Mouse (Mus musculus) forebrain, postnatal 0 days (tissue): ENCODE data around the gene Daam1. TPM values are rescaled to one million over a fixed set of nuclear protein-coding genes. Genes with fewer than 3 reads are reported as not detected.

Source experiments
- ATAC-seq: fragments of 200-750 bp; cut with Nextera tagmentation; 2 replicates; pipeline ENCODE4 v1.8.0; 2017; ENCODE audit warnings: mild to moderate bottlenecking, moderate library complexity
- DNase-seq: peaks from one replicate; pipeline ENCODE4 v3.0.0-alpha.2; 2015
- H3K27ac ChIP-seq: fragments of 300-500 bp; sonication (generic); 2 replicates; pipeline ENCODE4 v1.5.1; 2014; ENCODE audit warnings: low read depth, mild to moderate bottlenecking, antibody characterized with exemption, low read length, moderate library complexity, mixed read lengths
- H3K27me3 ChIP-seq: fragments of 300-500 bp; sonication (generic); 2 replicates; pipeline ENCODE4 v1.6.1; 2014; ENCODE audit warnings: mild to moderate bottlenecking, low read length, mixed read lengths; ENCODE audit not compliant: insufficient read depth
- H3K36me3 ChIP-seq: fragments of 300-500 bp; sonication (generic); 2 replicates; pipeline ENCODE4 v1.6.1; 2014; ENCODE audit warnings: mild to moderate bottlenecking, moderate library complexity; ENCODE audit not compliant: insufficient read depth
- H3K4me1 ChIP-seq: fragments of 300-500 bp; sonication (generic); 2 replicates; pipeline ENCODE4 v1.6.1; 2014; ENCODE audit warnings: antibody characterized with exemption; ENCODE audit not compliant: insufficient read depth
- H3K4me2 ChIP-seq: fragments of 300-500 bp; sonication (generic); 2 replicates; pipeline ENCODE4 v1.6.1; 2014; ENCODE audit warnings: low read depth, mild to moderate bottlenecking, moderate library complexity
- H3K4me3 ChIP-seq: fragments of 300-500 bp; sonication (generic); 2 replicates; pipeline ENCODE4 v1.5.1; 2014; ENCODE audit warnings: low read depth, low read length, mixed read lengths
- H3K9ac ChIP-seq: fragments of 300-500 bp; sonication (generic); 2 replicates; pipeline ENCODE4 v1.6.1; 2014; ENCODE audit warnings: mild to moderate bottlenecking
- H3K9me3 ChIP-seq: fragments of 300-500 bp; sonication (generic); 2 replicates; pipeline ENCODE4 v1.6.1; 2016; ENCODE audit warnings: low read length
- CTCF ChIP-seq: sonication (generic); IDR thresholded peaks from 2 replicates; pipeline ENCODE4 v1.5.1; 2016; ENCODE audit warnings: antibody characterized with exemption, control low read depth, low read depth
- WGBS: fragments of 180-500 bp; shearing (Covaris S2); extraction: QIAGEN DNeasy Blood & Tissue Kit; methylation state at CpG from one replicate; pipeline ENCODE4 v1.1.7; 2014; 5-methylcytosine and 5-hydroxymethylcytosine counted together
- polyA plus RNA-seq: library from polyadenylated mRNA; unstranded; fragments of >200 nt; fragmentation: Nextera tagmentation; extraction: Ambion mirVana; gene quantifications from 2 replicates; pipeline ENCODE4 v1.2.1, GENCODE M21; 2015
- total RNA-seq: library from RNA; depleted of rRNA; stranded (reverse); fragments of >200 nt; gene quantifications from 2 replicates; pipeline ENCODE4 v1.2.3, GENCODE M21; 2014; rRNA removed

Daam1 gene
- total and polyA plus RNA-seq, 2 experiments from 2014 or later: 25.2 to 93.6 TPM

DNA sequence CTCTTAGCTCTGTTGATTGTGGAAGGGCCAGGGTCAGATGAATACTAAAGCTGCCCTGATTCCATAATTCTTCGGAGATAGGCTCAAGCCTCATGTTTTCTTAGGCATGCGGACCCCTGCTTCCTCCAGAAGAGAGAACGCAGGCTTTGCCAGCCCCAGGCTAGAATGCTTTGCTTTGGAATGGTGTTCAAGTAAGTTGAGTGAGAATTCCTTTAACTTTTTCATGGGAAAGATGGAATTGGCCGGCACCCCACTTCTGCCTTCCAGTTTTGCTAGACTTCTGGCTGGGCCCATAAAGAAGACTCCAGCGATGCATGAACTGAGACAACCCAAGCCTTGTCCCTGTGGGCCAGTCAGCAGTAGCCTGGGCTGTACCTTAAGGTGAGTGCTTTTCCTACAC lies 200.3 kb downstream of the Daam1 start:
- 83% methylated on average over 5 of the region's 5 CpGs for WGBS
- ATAC-seq: no peak
- no peaks in the 10 kb centered on the region for H3K9me3 ChIP-seq
- H3K9ac ChIP-seq: no peak overlapping the region
- no peak overlapping the region for H3K4me2 ChIP-seq
- no peak overlapping the region for H3K4me3 ChIP-seq
- no peaks in the 10 kb centered on the region for H3K36me3 ChIP-seq
- DNase-seq: no peak
- no peaks in the 10 kb centered on the region for H3K4me1 ChIP-seq
- no peak for TF ChIP-seq CTCF
- H3K27ac ChIP-seq: no peak overlapping the region
- H3K27me3 ChIP-seq: no peaks in the 10 kb centered on the region

DNA sequence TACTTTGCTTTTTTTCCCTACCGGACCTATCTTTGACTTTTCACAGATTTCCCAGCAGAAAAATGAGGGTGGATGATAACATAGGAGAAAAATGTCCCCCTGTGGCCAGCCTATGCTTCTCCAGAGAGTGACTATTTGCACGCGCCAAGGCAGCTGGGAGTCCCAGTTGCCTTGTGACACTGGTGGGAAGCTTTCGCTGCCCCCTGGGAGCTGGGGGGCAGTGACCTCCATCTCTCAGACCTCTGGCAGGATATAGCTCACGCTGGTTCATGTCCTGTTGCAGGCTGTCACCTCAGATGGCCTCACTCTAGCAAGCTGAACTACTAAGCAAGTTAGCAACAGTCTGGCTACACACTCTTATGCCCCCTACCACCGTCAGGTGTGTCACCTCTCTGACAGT lies 200.9 kb downstream of the Daam1 start:
- 94% methylated on average over 6 of the region's 6 CpGs for WGBS
- H3K27ac ChIP-seq: no peak overlapping the region

DNA sequence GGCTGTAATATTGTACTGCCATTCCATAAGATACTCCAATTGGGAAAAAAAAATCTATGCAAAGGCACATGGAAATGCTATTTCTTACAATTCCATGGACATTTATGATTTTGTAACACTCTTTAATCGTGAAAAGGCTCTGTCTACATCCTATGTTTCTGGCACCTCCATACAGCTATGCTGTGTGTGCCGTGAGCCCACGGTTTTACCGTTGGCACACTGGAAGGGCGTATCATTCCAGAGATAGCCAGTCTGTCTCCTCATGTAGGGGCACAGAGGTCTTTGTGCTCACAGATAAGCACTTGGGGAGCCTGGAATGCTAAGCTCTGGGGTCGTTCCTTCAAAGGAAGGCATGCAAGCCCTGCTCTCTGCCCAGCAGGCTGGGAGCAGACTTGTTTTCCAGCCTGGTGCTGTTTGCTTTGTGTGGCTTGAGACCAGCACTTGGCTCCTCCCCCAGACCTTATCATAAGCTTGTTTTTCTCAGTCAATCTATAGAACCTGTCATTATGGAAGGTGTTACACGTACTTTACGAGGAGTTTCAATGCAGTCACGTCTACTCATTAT lies 205.3 kb downstream of the Daam1 start:
- Histone ChIP-seq H3K27ac (no peak overlapping the region), H3K9me3 (no peaks in the 10 kb centered on the region), H3K4me3 (no peak overlapping the region), H3K4me1 (no peaks in the 10 kb centered on the region), H3K27me3 (no peaks in the 10 kb centered on the region), H3K36me3 (no peaks in the 10 kb centered on the region), H3K4me2 (no peak overlapping the region), H3K9ac (no peak overlapping the region)
- DNase-seq (no peak), ATAC-seq (no peak)
- WGBS: 64% methylated on average over 9 of the region's 9 CpGs
- TF ChIP-seq CTCF: no peak

More for the DNA sequence above, 200.9 kb downstream of the Daam1 start:
- no peaks in the 10 kb centered on the region for H3K27me3 ChIP-seq
- H3K9me3 ChIP-seq: no peaks in the 10 kb centered on the region
- no peak overlapping the region for H3K4me2 ChIP-seq
- no peak overlapping the region for H3K9ac ChIP-seq
- H3K36me3 ChIP-seq: no peaks in the 10 kb centered on the region
- H3K4me3 ChIP-seq: no peak overlapping the region
- no peak for TF ChIP-seq CTCF
- no peak for DNase-seq
- H3K4me1 ChIP-seq: no peaks in the 10 kb centered on the region
- ATAC-seq: no peak

DNA sequence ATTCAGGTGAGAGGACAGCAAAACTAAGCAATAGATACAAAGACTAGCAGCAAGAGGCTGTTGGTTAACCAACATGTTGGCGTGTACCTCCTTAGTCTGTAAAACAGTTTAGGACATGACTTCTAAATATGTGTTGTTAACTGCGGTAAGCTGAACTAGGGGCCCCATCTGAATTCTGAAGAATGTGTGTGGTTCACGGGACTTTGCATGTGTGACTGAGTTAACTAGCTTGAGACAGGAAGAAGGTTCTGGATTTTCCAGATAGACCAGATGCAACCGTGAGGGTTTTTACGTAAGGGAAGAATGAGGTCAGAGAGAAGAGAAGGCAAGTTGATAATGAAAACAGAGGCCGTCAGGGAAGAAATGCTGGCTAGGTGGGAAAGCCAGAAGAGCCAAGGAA lies 206.2 kb downstream of the Daam1 start:
- H3K27ac ChIP-seq: no peak overlapping the region
- ATAC-seq (no peak), DNase-seq (no peak)
- no peaks in the 10 kb centered on the region for H3K27me3 ChIP-seq
- no peak overlapping the region for H3K4me3 ChIP-seq
- no peak for TF ChIP-seq CTCF
- H3K4me1 ChIP-seq: no peaks in the 10 kb centered on the region
- WGBS: 91% methylated on average over 6 of the region's 6 CpGs
- H3K9me3 ChIP-seq: no peaks in the 10 kb centered on the region
- H3K36me3 ChIP-seq: no peaks in the 10 kb centered on the region
- no peak overlapping the region for H3K9ac ChIP-seq
- H3K4me2 ChIP-seq: no peak overlapping the region

DNA sequence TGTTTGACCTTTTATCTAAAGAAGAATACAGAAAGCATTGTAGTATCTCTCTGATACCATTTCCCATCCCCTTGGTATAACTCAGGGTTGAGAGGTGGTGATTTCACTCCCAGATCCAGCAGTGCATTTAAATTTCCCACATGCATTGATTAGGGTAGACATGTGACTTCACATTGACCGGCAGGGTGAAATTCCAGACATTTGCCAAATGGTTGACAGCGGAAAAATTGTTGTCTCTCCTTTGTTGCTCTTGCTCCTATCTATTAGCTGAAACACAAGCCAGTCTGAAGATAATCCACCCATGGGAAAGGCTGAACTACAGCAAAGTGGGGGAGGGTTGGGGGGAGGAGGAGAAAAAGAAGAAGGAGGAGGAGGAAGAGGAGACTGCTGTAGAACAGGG lies 208.0 kb downstream of the Daam1 start:
- WGBS: 75% methylated on average over 2 of the region's 2 CpGs
- no peaks in the 10 kb centered on the region for H3K27me3 ChIP-seq
- no peak for DNase-seq
- no peaks in the 10 kb centered on the region for H3K36me3 ChIP-seq
- H3K27ac ChIP-seq: no peak overlapping the region
- no peak overlapping the region for H3K4me2 ChIP-seq
- no peaks in the 10 kb centered on the region for H3K9me3 ChIP-seq
- no peak for TF ChIP-seq CTCF
- no peak overlapping the region for H3K9ac ChIP-seq
- H3K4me1 ChIP-seq: no peaks in the 10 kb centered on the region
- no peak for ATAC-seq
- H3K4me3 ChIP-seq: no peak overlapping the region

DNA sequence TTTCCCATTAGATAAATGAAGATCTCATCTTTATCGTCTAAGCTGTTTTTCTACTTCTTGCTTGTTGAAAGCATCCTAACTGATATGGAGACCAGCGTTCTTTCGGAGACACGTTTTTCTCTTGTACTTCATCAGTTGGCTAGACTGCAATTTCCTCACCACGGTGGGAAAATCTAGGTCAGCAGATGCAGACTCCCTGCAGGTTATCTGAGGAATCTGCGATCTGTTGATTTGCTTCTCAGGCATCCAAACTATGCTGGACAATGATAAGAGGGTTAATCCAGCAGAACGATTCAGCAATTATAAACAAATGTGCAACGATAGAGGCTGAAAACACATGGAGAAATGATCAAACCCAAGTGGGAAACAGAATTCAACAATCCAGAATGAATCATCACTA lies 208.6 kb downstream of the Daam1 start:
- Histone ChIP-seq H3K36me3 (no peaks in the 10 kb centered on the region), H3K4me1 (no peaks in the 10 kb centered on the region), H3K27me3 (no peaks in the 10 kb centered on the region), H3K9ac (no peak overlapping the region), H3K4me3 (no peak overlapping the region), H3K27ac (no peak overlapping the region), H3K9me3 (no peaks in the 10 kb centered on the region), H3K4me2 (no peak overlapping the region)
- 82% methylated on average over 8 of the region's 8 CpGs for WGBS
- no peak for DNase-seq
- ATAC-seq: no peak
- TF ChIP-seq CTCF: no peak

DNA sequence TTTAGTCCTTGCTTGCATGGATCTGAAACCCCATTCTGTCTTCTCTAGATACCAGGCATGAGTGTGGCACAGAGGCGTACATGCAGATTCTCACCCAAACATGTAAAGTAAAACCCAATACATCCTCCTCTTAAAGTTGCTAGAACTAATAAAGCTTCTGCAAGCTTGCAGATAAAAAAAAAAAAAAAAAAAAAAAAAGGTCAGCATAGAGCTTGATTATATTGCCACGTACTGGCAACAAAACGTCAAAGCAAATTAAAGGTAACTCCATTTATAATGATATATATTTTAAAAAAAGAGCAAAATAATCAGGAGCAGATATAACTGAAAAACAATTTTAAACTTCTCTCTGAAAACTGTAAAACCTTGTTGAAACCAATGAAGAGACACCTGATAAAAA lies 210.4 kb downstream of the Daam1 start:
- Histone ChIP-seq H3K36me3 (no peaks in the 10 kb centered on the region), H3K27me3 (no peaks in the 10 kb centered on the region), H3K4me2 (no peak overlapping the region), H3K9ac (no peak overlapping the region), H3K4me3 (no peak overlapping the region), H3K4me1 (no peaks in the 10 kb centered on the region), H3K27ac (no peak overlapping the region), H3K9me3 (no peaks in the 10 kb centered on the region)
- TF ChIP-seq CTCF: no peak
- ATAC-seq (no peak), DNase-seq (no peak)
- WGBS: 97% methylated on average over 3 of the region's 3 CpGs

Other genes starting within 250 kb of the Daam1 start
- 16.5 and 17.4 TPM in 2 replicates for gene Gpr135, start 240.0 kb downstream of the Daam1 start, total RNA-seq
- gene Gpr135, start 240.0 kb downstream of the Daam1 start, polyA plus RNA-seq: 9.6 and 10.8 TPM in 2 replicates